Mouse (Mus musculus) thymus, adult 2 months (tissue): ENCODE results near the gene Trarg1.

ENCODE experiments used
- CTCF ChIP-seq: fragments of 200-500 bp; IDR thresholded peaks from 2 replicates; pipeline ENCODE4 v1.5.1; 2012; ENCODE audit warnings: mild to moderate bottlenecking, control low read depth, low read length, moderate library complexity, borderline replicate concordance; ENCODE audit not compliant: control insufficient read depth, poor library complexity, insufficient read depth; ENCODE audit errors: extremely low read depth
- POLR2A ChIP-seq: fragments of 200-500 bp; IDR thresholded peaks from 2 replicates; pipeline ENCODE4 v1.6.1; 2012; ENCODE audit warnings: mild to moderate bottlenecking, low read length, control low read depth, moderate library complexity; ENCODE audit not compliant: control insufficient read depth, poor library complexity, insufficient read depth; ENCODE audit errors: extremely low read depth

DNA sequence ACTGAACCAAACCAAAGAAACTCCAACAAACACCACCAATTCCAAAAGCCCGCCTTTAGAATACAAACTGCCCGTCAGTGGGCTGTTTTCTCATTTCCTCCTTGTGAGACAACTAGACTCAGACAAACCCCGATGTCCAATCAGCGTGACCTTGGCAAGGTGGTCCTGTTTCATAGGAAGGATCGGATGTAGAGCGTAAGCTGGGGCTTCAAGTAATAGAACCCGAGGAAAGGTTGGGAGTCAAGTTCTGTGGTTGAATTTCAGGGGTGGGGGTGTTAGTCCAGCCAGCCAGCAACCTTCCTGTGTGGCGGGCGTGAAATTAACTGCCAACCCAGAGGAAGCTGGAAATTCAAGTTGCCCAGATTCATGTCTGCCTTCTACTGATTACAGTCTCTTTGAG is 34.6 kb upstream of the Trarg1 start:
- TF ChIP-seq CTCF (no peak), POLR2A (no peak)
